Mouse (Mus musculus) heart, embryonic 10.5 days (tissue): ENCODE measurements at regions not wholly inside any gene's neighbourhood (a gene's known extent, or its start where the extent isn't known, plus 50 kb on each side); places are given as distances from the start of the nearest gene placed in this dataset.
A peak's percentile ranks its signal among the peaks of the same experiment; 100 is the strongest.

Experiments
- DNase-seq: peaks from one replicate; pipeline ENCODE4 v3.0.0-alpha.2; 2017; ENCODE audit warnings: low spot score
- H3K27ac ChIP-seq: fragments of 300-500 bp; sonication (generic); 2 replicates; pipeline ENCODE4 v1.5.1; 2016; ENCODE audit warnings: mild to moderate bottlenecking
- H3K27me3 ChIP-seq: fragments of 300-500 bp; sonication (generic); 2 replicates; pipeline ENCODE4 v1.6.1; 2016; ENCODE audit warnings: mild to moderate bottlenecking; ENCODE audit not compliant: poor library complexity, insufficient read depth, severe bottlenecking
- H3K36me3 ChIP-seq: fragments of 300-500 bp; sonication (generic); 2 replicates; pipeline ENCODE4 v1.6.1; 2016; ENCODE audit warnings: mild to moderate bottlenecking, moderate library complexity
- H3K4me1 ChIP-seq: fragments of 300-500 bp; sonication (generic); 2 replicates; pipeline ENCODE4 v1.6.1; 2016; ENCODE audit warnings: mild to moderate bottlenecking
- H3K4me3 ChIP-seq: fragments of 300-500 bp; sonication (generic); 2 replicates; pipeline ENCODE4 v1.5.1; 2016; ENCODE audit warnings: mild to moderate bottlenecking, moderate library complexity
- H3K9me3 ChIP-seq: fragments of 300-500 bp; sonication (generic); 2 replicates; pipeline ENCODE4 v1.6.1; 2016; ENCODE audit warnings: mild to moderate bottlenecking, moderate library complexity
- WGBS: fragments of 180-500 bp; shearing (Covaris S2); methylation state at CpG from one replicate; pipeline ENCODE4 v1.1.7; 2016; 5-methylcytosine and 5-hydroxymethylcytosine counted together

DNA sequence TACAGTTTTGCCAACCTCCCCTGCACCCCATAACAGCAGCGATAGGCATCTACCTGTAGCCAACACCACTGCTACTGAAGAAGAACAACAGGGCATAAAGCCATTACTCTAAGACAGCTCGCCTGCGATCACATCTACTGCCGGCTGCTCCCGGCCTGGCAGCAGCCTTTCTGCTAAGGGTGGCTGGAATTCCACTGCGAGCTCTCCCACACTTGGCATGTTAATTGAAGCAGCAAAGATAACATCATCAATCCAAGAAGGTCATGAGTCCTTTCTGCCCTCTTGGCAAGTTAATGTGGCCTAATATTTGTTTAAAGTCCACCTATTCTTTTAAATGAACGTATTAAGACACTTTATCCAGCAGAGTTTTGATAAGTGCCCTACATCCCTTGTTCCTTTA lies 196.1 kb downstream of the Ttc8 start:
- Histone ChIP-seq H3K27me3 (no peaks in the 10 kb centered on the region), H3K9me3 (no peaks in the 10 kb centered on the region), H3K27ac (no peak overlapping the region), H3K4me3 (no peak overlapping the region), H3K36me3 (no peaks in the 10 kb centered on the region), H3K4me1 (peaks cover 7% of the 10 kb centered on the region)
- WGBS, result 46% methylated on average over 7 of the region's 7 CpGs
- no peak for DNase-seq

DNA sequence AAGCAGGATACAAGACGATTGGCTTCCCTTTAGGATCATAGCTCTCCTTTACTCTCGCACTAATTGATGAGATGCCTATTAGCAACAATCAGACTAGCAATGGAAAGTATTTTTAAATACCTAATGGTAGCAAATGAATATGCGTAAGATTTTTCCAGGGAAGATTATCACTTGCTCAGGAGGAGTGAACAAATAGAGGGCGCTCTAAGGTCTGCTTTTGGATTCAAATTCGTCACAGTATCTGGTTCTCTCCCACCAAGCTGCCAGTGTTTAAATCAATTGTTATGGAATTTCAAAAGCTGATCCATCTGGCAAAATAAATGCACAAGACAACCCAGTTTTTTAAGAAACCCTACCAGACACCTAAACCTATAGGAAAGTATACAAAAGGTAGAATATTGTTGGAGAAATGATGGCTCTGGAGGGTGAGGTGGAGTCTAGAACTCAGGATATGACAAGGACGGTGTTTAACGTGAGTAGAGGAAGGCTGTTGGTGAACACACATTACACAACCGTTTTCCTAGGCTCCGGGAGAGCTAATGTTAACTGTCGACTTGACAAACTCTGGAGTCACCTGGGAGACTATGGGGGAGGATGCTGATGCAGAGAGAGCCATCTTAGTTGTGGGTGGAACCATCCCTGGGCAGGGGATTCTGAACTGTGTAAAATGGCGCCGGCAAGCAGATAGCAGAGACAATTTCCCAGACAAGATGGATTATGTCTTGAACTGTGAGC lies 198.2 kb downstream of the Ttc8 start:
- Histone ChIP-seq H3K4me3 (no peak overlapping the region), H3K4me1 (peaks cover 7% of the 10 kb centered on the region), H3K36me3 (no peaks in the 10 kb centered on the region), H3K9me3 (no peaks in the 10 kb centered on the region), H3K27me3 (0 out of 2 replicates have a peak, but pooled peaks cover 4% of the 10 kb centered on the region), H3K27ac (no peak overlapping the region)
- WGBS, result 84% methylated on average over 12 of the region's 12 CpGs
- DNase-seq, result peak; percentile 58

GRCm38 (mm10) chr12:99119966-99120365 lies 199.6 kb downstream of the Ttc8 start:
- H3K9me3 ChIP-seq, result no peaks in the 10 kb centered on the region
- no peak overlapping the region for H3K27ac ChIP-seq
- DNase-seq, result peak; percentile 63
- 0 out of 2 replicates have a peak, but pooled peaks cover 4% of the 10 kb centered on the region for H3K27me3 ChIP-seq
- H3K4me1 ChIP-seq, result peaks cover 7% of the 10 kb centered on the region
- no peak overlapping the region for H3K4me3 ChIP-seq
- no peaks in the 10 kb centered on the region for H3K36me3 ChIP-seq
- WGBS, result 89% methylated on average over 9 of the region's 9 CpGs

DNA sequence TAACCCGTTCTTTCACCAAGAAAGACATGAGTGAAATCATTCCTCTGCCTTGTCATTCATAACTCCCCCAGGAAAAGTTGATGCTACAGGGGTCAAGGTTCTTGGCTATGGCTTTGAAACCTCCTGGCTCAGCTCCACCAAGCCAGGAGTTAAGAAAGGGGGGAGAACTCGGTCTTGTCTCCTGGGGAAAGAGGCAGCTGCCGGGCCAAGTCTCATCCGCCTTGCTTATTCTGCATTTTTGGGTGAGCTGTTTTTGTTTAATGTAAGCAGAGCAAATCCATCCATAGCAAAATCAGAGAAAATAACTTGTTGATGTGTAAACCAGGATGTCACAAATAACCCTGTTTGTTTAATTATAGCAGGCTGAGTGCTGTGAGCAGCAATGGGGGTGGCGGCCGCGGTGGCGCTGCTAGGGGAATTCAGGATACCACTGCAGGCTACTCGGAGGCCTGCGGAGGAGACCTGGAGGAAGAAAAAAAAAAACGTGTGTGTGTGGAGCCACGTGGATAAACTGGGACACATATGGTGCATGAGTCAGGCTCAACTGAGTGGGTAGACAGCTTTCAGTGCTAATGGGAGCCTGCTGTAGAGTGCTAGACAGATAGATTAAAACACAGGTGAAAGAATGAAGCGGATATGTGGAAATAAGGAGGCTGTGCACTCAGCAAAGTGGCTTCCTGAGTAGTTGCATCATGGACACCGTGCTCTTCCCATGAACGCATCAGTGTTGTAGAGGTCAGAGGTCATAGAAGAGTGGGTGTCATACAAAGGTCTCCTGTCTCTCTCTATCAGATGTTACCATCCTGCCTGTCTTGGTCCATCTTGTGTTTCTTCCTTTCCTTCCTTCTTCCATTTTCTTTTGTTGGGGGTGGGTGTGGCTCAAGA lies 203.5 kb downstream of the Ttc8 start:
- Histone ChIP-seq H3K4me1 (no peaks in the 10 kb centered on the region), H3K27me3 (0 out of 2 replicates have a peak, but pooled peaks cover 4% of the 10 kb centered on the region), H3K9me3 (no peaks in the 10 kb centered on the region), H3K36me3 (no peaks in the 10 kb centered on the region), H3K27ac (no peak overlapping the region), H3K4me3 (no peak overlapping the region)
- 82% methylated on average over 15 of the region's 15 CpGs for WGBS
- peak; percentile 61 for DNase-seq

- H3K27me3 ChIP-seq, result 0 out of 2 replicates have a peak, but pooled peaks cover 4% of the 10 kb centered on the region
- 95% methylated on average over 2 of the region's 2 CpGs for WGBS
- no peaks in the 10 kb centered on the region for H3K4me1 ChIP-seq
- H3K36me3 ChIP-seq, result no peaks in the 10 kb centered on the region
- H3K4me3 ChIP-seq, result no peak overlapping the region
- no peak for DNase-seq
- no peaks in the 10 kb centered on the region for H3K9me3 ChIP-seq
- H3K27ac ChIP-seq, result no peak overlapping the region
These were observed 205.8 kb downstream of the Ttc8 start for GRCm38 (mm10) chr12:99126129-99126528.
